In the genomic region with DNA sequence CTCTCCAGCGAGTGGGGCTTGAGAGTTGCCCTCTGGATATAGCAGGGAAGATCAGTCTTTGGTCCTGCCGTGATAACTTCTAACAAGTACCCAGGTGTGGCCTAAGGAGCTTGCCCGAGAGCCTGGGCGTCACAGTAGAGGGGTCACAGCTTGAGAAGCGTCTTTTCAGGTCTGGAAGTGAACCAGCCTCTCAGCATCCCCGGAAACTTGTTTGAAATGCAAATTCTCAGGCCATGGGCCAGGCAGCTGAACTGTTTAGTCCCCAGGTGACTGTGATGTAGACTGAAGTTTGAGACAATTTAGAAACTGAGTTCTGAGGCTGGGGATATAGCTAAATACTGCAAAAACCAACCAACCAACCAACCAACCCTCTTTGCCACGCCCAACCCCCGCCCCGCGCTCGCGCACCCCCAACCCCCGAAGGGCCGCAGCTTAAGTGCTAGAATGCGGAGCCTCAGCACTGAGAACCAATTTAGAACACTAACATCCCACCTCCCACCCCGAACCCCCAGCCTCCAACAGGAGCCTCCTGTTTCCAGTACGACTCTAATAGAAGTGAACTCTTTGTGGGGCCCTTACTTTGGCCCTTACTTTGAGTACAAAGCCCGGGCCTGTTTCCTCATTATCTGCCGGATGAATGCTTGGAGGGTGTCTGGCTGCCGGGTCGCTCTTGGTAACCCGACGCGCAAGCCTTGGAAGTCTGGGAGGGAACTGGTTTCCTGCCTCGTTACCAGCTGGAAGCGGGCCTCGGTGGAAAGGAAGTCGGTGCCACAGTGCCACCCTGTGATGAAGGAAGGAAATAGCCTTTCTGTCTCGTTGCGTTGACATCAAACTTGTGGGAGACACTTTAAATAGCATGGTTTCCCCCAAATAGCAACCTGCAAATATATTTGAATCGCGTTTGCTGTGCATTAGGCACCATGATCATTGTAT, we compare ENCODE assay signal across 8 mouse cellular contexts.
DNase-seq lines count a peak whose midpoint lies in the region; ATAC-seq and TF ChIP-seq lines count a peak whose summit lies in the region.

No protein-coding gene starts in this region.

- H3K9me3 ChIP-seq in hindbrain, postnatal 0 days (ENCODE audit: low read length): no peaks in the 10 kb centered on the region

- H3K4me1 ChIP-seq in hindbrain, postnatal 0 days (ENCODE audit: insufficient read depth, low read length): no peaks in the 10 kb centered on the region

- H3K27me3 ChIP-seq in hindbrain, postnatal 0 days (ENCODE audit: insufficient read depth, low read length): no peaks in the 10 kb centered on the region

- H3K4me3 ChIP-seq in hindbrain, postnatal 0 days (ENCODE audit: low read length): peak overlapping the region; percentile 18

- H3K9ac ChIP-seq in hindbrain, postnatal 0 days (replicated peaks; ENCODE audit: low read length): no peak overlapping the region

- peak; percentile 91 for ATAC-seq in hindbrain, postnatal 0 days

- DNase-seq in adipocyte (ENCODE audit: low spot score): peak; percentile 89
- DNase-seq in cerebellum, postnatal 36 days: peak; percentile 74
- peak; percentile 42 for DNase-seq in gastrocnemius, adult 8-10 months (ENCODE audit: low spot score in 2 of 2)
- peak; percentile 93 for DNase-seq in hindbrain, postnatal 0 days (ENCODE audit: low spot score)
- peak; percentile 81 to 83 for DNase-seq in left cerebral cortex, adult 18-20 months (ENCODE audit: low spot score in 2 of 2)
- peak; percentile 85 to 89 for DNase-seq in lung, postnatal 4 days
- DNase-seq in right cerebral cortex, adult 18-20 months: peak; percentile 75
- DNase-seq in urinary bladder, postnatal 25 days (ENCODE audit: low spot score): peak; percentile 75

- TF ChIP-seq CTCF in hindbrain, postnatal 0 days (IDR thresholded peaks at IDR 0.05; ENCODE audit: low read depth): peak; percentile 92

- no peaks in the 10 kb centered on the region for H3K36me3 ChIP-seq in hindbrain, postnatal 0 days (ENCODE audit: insufficient read depth, low read length)

- 4% methylated on average over 32 of the region's 32 CpGs for WGBS in hindbrain, postnatal 0 days

- H3K27ac ChIP-seq in hindbrain, postnatal 0 days: peak overlapping the region; percentile 61; the same call in 1 of the 2 replicates

- peak overlapping the region; percentile 52 for H3K4me2 ChIP-seq in hindbrain, postnatal 0 days (ENCODE audit: low read depth, low read length)

Comparison
In these comparisons a context has a peak if more than half of its experiments do, and no peak if none do; other contexts are left out.
1. Peak in every context shown above with its lines: DNase-seq, ATAC-seq, H3K4me3 ChIP-seq and H3K27ac ChIP-seq.
2. DNase-seq: peak in every context shown above with its lines; median percentile 93 in hindbrain, postnatal 0 days; 89 in adipocyte; 87 in lung, postnatal 4 days; 82 in left cerebral cortex, adult 18-20 months; 75 in right cerebral cortex, adult 18-20 months; 75 in urinary bladder, postnatal 25 days; 74 in cerebellum, postnatal 36 days; 42 in gastrocnemius, adult 8-10 months.